Mouse (Mus musculus): ENCODE data around the gene 2310061I04Rik.

2310061I04Rik gene

DNA sequence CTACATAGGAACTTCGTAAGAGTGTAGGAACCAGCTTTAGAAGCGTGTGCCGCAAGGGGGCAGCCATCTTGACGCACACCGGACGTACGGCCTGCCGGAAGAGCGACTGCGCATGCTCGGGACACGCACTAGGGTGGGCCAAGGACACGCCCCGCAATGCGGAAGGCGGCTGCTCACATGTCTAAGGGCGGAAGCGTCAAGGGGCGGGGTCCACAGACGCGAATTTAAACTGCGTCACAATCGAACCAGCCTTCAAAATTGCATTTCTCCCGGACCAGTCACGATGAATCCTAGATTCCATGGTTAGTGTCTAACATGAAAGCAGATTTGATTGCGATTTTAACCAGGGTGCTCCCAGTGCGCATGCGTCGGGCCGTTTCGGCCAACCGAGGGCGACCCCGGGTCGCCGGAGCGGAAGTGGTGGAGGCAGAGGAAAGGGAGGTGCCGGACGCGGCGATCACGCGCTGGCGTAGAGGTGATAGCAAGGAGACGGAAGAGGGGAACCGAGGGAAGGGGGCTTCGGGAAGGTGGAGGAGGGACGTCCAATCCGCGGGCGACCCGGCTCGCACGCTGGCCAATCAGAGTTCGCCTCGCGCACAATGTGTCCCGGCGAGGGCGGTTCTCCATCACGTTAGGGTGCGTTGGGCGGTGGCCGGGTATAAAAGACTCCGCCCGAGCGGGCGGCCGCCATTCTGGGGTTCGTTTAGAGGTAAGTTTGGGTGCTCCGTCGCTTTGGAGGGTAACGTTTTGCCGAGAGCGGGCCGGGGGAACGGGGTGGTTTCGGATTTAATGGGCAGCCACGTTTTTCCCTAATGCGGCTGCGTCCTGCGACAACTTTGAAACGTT, 19.3 kb upstream of the 2310061I04Rik start, which contains the start of the genes Mrps18b and Ppp1r10:
Gene Mrps18b, minus strand, starts transcription at position 93 of the 846 bp plus-strand sequence.
Gene Ppp1r10, plus strand, starts transcription at position 138 of the 846 bp plus-strand sequence.
- intact Hi-C loops (cut with DNase I) = no loop called here

DNA sequence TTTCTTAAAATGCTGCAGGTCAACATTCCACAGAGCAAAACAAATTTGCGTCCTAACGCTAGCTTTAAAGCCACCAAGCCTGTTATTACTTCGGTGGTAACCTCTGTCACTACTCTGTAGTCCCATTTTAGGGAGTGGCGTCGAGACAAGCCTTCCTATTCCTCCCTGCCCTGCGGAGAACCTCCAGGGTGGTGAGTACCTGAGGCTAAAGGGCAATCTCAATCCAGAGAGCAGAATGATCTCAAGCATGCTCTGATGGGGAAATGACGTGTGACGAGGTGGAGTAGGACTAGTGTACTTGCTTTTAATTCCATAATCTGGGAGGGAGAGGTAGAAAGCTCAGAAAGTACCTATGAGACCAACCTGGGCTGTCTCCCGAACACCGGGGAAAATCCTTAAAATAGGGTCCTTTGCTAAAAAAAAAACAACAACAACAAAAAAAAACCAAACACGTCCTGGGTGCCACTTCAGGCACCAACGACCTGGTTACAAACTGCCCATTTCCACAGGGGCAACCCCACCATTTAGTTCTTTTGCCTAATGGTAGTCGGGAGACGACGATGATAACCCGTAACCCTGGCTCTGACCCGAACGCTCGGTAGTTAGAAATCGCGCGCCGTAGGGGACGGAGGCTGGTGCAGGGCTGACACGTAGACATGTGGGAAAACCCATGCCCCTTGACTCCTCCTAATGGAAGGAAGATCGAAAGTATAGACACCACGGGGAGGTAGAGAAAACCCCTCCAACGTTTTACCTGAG, 18.5 kb upstream of the 2310061I04Rik start:
- intact Hi-C loops (cut with DNase I) = no loop called here

GRCm38 (mm10) chr17:35914975-35915374, 17.7 kb upstream of the 2310061I04Rik start:
- intact Hi-C loops (cut with DNase I) = loop anchor here (5.0 kb wide), 1 partner anchor 83 kb away; no protein-coding TSS in a partner anchor

- intact Hi-C loops (cut with DNase I) = loop anchor here (5.0 kb wide), 2 partner anchors 38 to 78 kb away; no protein-coding TSS in a partner anchor
Observed at GRCm38 (mm10) chr17:35909919-35910369, 12.7 kb upstream of the 2310061I04Rik start, which contains the start of gene Atat1. Gene Atat1 (minus strand): TSS chr17:35910075.

GRCm38 (mm10) chr17:35909186-35909918, 12.1 kb upstream of the 2310061I04Rik start:
- intact Hi-C loops (cut with DNase I) = loop anchor here (5.0 kb wide), 1 partner anchor 37 kb away; no protein-coding TSS in a partner anchor

DNA sequence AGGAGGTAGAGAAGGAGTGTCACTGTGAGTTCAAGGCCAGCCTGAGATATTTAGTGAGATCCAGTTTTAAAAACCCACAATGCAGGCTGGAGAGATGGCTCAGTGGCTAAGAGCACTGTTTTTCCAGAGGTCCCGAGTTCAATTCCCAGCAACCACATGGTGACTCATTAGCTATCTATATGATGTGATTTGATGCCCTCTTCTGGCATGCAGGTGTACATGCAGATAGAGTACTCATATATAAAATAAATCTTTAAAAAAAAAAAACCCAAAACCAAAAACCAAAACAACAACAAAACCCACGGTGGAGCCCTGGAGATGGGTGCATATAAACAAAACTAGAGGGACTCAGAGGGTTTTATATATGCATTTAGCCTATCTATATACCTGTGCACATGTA, 10.4 kb upstream of the 2310061I04Rik start:
- intact Hi-C loops (cut with DNase I) = loop anchor here (5.0 kb wide), 1 partner anchor 35 kb away; no protein-coding TSS in a partner anchor

GRCm38 (mm10) chr17:35905587-35905986, 8.4 kb upstream of the 2310061I04Rik start:
- intact Hi-C loops (cut with DNase I) = loop anchor here (5.0 kb wide), 1 partner anchor 33 kb away; no protein-coding TSS in a partner anchor

DNA sequence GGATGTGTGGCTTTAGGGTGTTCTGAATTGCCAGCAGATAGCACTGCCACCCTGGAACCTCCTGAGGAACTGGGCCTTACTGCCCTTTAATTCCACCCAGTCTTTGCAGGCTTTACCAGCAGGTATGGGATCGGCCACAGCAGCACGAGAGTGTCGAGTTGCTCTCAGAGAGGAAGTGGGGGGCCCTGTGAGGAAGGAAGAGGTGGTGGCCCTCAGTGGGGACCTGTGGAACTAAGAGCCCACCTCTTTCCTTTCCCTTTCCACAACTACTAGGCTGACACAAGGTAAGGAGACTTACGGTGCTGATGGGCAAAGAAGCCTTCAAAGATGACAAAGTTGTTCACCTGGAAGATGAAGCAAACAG, 6.7 kb upstream of the 2310061I04Rik start:
- intact Hi-C loops (cut with DNase I) = no loop called here

- intact Hi-C loops (cut with DNase I) = no loop called here
Observed at GRCm38 (mm10) chr17:35903343-35903991, 6.2 kb upstream of the 2310061I04Rik start.

DNA sequence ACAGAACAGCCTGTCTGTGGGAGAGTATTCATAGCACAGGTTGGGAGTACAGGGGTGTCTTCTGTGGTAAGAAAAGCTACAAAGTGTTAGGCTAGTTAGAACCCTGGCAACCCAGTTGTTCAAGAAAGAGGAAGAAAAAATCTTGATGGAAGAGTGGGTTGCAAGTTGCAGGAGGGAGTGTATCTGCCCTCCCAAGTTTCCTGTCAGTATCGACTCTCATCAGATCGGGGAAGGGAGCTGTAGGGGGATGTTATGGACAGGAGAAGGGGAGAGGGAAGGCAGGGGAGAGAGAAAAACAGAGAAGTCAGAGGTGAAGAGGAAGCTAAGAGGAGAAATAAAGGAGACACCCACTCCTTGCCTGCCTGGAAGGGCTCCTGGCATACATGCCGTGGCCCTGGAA, 3.4 kb upstream of the 2310061I04Rik start:
- intact Hi-C loops (cut with DNase I) = no loop called here

- intact Hi-C loops (cut with DNase I) = no loop called here
Observed at GRCm38 (mm10) chr17:35897644-35898573, 678 bp upstream of the 2310061I04Rik start.

DNA sequence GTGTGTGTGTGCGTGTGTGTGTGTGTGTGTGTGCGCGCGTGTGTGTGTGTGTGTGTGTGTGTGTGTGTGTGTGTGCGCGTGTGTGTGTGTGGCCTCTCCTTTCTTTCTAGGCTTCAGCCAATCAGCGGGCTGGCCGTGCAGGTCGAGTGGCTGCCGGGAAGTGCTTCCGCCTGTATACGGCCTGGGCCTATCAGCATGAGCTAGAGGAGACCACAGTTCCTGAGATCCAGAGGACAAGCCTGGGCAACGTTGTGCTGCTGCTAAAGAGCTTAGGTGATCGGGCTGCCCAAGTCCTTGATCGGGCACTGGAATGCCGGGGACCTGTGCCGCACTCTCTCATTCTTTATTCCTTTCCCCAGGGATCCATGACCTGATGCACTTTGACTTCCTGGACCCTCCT, 9.5 kb downstream of the 2310061I04Rik start:
- intact Hi-C loops (cut with DNase I) = no loop called here

- intact Hi-C loops (cut with DNase I) = no loop called here
Observed at GRCm38 (mm10) chr17:35883777-35884176, 13.5 kb downstream of the 2310061I04Rik start.

DNA sequence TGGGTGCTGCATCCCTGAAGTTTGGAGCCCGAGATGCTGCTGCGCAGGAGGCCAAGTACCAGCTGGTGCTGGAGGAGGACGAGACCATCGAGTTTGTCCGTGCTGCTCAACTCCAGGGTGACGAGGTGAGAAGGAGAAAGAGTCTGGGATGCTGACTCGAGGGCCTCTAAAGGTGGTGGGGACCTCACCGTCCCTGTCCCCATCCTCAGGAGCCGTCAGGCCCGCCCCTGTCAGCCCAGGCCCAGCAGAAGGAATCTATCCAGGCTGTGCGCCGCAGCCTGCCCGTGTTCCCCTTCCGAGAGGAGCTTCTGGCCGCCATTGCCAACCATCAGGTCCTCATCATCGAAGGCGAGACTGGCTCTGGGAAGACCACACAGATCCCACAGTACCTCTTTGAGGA, 14.3 kb downstream of the 2310061I04Rik start:
- intact Hi-C loops (cut with DNase I) = no loop called here

- intact Hi-C loops (cut with DNase I) = no loop called here
Observed at GRCm38 (mm10) chr17:35879245-35880057, 17.8 kb downstream of the 2310061I04Rik start, which contains the start of gene Dhx16. Gene Dhx16 (plus strand): TSS chr17:35879819.

- intact Hi-C loops (cut with DNase I) = loop anchor here (2.0 to 5.0 kb wide), 3 partner anchors 33 to 137 kb away; no protein-coding TSS in a partner anchor
Observed at GRCm38 (mm10) chr17:35874721-35875120, 22.5 kb downstream of the 2310061I04Rik start.

GRCm38 (mm10) chr17:35873774-35874519, 23.3 kb downstream of the 2310061I04Rik start:
- intact Hi-C loops (cut with DNase I) = loop anchor here (2.0 to 5.0 kb wide), 4 partner anchors 33 to 137 kb away; no protein-coding TSS in a partner anchor

All from adrenal gland (tissue).